Mouse (Mus musculus) kidney, adult 10 weeks (tissue): Measurements from ENCODE around the gene Klrb1f. TPM values are rescaled to one million over a fixed set of nuclear protein-coding genes. Genes with fewer than 3 reads are reported as not detected.

Experiments used
- polyA plus RNA-seq: library from polyadenylated mRNA; stranded (reverse); fragments of 350-450 nt; fragmentation: Illumina TruSeq; extraction: RNeasy Lipid Tissue Mini Kit (QIAGEN cat#74804); gene quantifications from one replicate; pipeline ENCODE4 v1.2.3, GENCODE M21; 2014; ENCODE audit warnings: low read depth, low replicate concordance

The Klrb1f gene
- polyA plus RNA-seq: 1.3 TPM

DNA sequence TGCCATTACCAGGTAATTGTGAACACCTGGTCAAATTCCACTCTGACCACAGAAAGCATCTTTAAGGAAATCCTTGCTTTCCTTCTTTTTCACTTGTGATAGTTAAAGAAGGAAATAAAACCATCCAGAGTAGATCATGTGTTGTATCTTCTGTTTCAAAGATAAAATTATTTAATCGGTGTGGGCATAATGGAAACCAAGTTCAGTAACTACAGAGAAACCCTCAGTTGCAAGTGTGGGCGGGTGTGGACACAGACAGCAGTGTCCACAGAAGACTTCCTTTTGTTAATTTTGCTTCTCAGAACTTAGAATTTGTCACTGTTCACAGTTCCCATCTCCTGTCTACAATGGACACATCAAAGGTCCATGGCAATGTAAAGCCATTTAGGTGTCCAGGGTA lies at the start of gene Klrb1f:
Klrb1f (plus strand) TSS at position 301 of the 400 bp plus-strand sequence.

GRCm38 (mm10) chr6:129100794-129101193 lies 55.1 kb downstream of the Klrb1f start, which contains the start of gene Clec2e:
TSS of gene Clec2e (minus strand) at chr6:129100913.

Other genes starting within 250 kb of the Klrb1f start
- gene Gm44511, start 219.6 kb upstream of the Klrb1f start, polyA plus RNA-seq: not detected
- 0.73 TPM for gene Klrb1b, start 219.6 kb upstream of the Klrb1f start, polyA plus RNA-seq
- gene Clec2i, start 158.3 kb upstream of the Klrb1f start, polyA plus RNA-seq: 1.2 TPM
- gene BC035044, start 154.8 kb upstream of the Klrb1f start, polyA plus RNA-seq: 0.28 TPM
- gene Clec2g, start 111.5 kb upstream of the Klrb1f start, polyA plus RNA-seq: not detected
- gene Clec2e, start 55.0 kb downstream of the Klrb1f start, polyA plus RNA-seq: 0.53 TPM
- 156 TPM for gene Clec2d, start 134.7 kb downstream of the Klrb1f start, polyA plus RNA-seq
- 0.97 TPM for gene Cd69, start 229.5 kb downstream of the Klrb1f start, polyA plus RNA-seq